Mouse (Mus musculus) spleen, postnatal 10 days (tissue): ENCODE data around the gene Frmd4b.
"Not testable (repeated sequence)": the region's sequence is repeated elsewhere in the genome, so short reads cannot be mapped to it uniquely, and the experiment has no call there.

Source experiments
- DNase-seq, 2 experiments: peaks; one replicate each; pipeline ENCODE4 v3.0.0; 2021 to 2022; ENCODE audit warnings: low spot score in 2 of 2

Frmd4b gene

GRCm38 (mm10) chr6:97472873-97473550 lies 144.3 kb downstream of the Frmd4b start:
- no peak for DNase-seq

- DNase-seq: peak in 1 of 2 experiments; percentile 35
These were observed 153.3 kb downstream of the Frmd4b start for GRCm38 (mm10) chr6:97463898-97464524.

GRCm38 (mm10) chr6:97462421-97462820 lies 154.9 kb downstream of the Frmd4b start:
- no peak for DNase-seq

GRCm38 (mm10) chr6:97459112-97459511 lies 158.2 kb downstream of the Frmd4b start:
- DNase-seq: no peak

GRCm38 (mm10) chr6:97458358-97458757 lies 159.0 kb downstream of the Frmd4b start:
- DNase-seq: no peak

- no peak for DNase-seq
These were observed 159.4 kb downstream of the Frmd4b start for GRCm38 (mm10) chr6:97457954-97458353.

GRCm38 (mm10) chr6:97457210-97457609 lies 160.1 kb downstream of the Frmd4b start:
- DNase-seq: no peak

GRCm38 (mm10) chr6:97452223-97452622 lies 165.1 kb downstream of the Frmd4b start:
- no peak for DNase-seq

- no peak for DNase-seq
These were observed 167.5 kb downstream of the Frmd4b start for GRCm38 (mm10) chr6:97449806-97450205.

GRCm38 (mm10) chr6:97447020-97447419 lies 170.3 kb downstream of the Frmd4b start:
- no peak for DNase-seq

- no peak for DNase-seq
These were observed 173.2 kb downstream of the Frmd4b start for GRCm38 (mm10) chr6:97444145-97444544.

- DNase-seq: no peak
These were observed 173.8 kb downstream of the Frmd4b start for GRCm38 (mm10) chr6:97443522-97443921.

GRCm38 (mm10) chr6:97441357-97441756 lies 176.0 kb downstream of the Frmd4b start:
- DNase-seq: no peak

GRCm38 (mm10) chr6:97438918-97439645 lies 178.3 kb downstream of the Frmd4b start:
- peak in 1 of 2 experiments; percentile 32 for DNase-seq

GRCm38 (mm10) chr6:97434753-97435152 lies 182.6 kb downstream of the Frmd4b start:
- DNase-seq: no peak

- DNase-seq: peak in 1 of 2 experiments; percentile 46
These were observed 185.9 kb downstream of the Frmd4b start for GRCm38 (mm10) chr6:97431309-97432004.

GRCm38 (mm10) chr6:97430519-97430918 lies 186.8 kb downstream of the Frmd4b start:
- no peak for DNase-seq

- no peak for DNase-seq
These were observed 187.5 kb downstream of the Frmd4b start for GRCm38 (mm10) chr6:97429688-97430343.

GRCm38 (mm10) chr6:97419771-97420446 lies 197.4 kb downstream of the Frmd4b start:
- peak; percentile 39 to 74 for DNase-seq

GRCm38 (mm10) chr6:97416972-97417554 lies 200.3 kb downstream of the Frmd4b start:
- DNase-seq: peak; percentile 23 to 64

GRCm38 (mm10) chr6:97415578-97415977 lies 201.8 kb downstream of the Frmd4b start:
- DNase-seq: not testable (repeated sequence)
